25 mouse cellular contexts compared by ENCODE assay signal in the genomic region with DNA sequence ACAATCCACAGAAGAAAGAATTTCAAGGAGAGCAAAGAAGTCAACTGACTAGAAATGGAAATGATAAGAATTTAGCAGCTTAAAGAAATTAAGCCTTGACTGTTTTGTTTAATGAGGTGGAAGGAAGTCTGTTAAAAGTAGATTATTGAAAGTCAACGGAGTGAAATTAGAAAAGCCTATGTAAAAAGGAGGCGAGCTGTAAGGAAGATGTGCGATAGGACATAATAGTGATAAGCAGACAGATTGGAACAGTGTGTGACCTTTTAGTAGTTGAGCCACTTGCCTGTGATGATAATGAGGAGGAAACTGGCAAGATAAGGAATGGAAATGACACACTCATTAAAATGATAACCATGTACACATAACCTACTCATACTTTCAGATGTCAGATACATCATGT. TPM values are rescaled to one million over a fixed set of nuclear protein-coding genes. Genes with fewer than 3 reads are reported as not detected.
"Had no signal": no experiment of that assay in that cellular context is flagged by ENCODE, and none has a peak within 500 bp of the region (broad histone marks: within the 10 kb centered on the region; RNA-seq: fewer than 3 reads in every experiment).

No protein-coding gene starts in this region.

- ATAC-seq: hindbrain, embryonic 16.5 days; inflammation-experienced regulatory T-cells, adult 6 months; intestine, embryonic 15.5 days; intestine, postnatal 0 days had no signal

- H3K9me3 ChIP-seq: heart, embryonic 13.5 days; heart, embryonic 15.5 days; hindbrain, embryonic 10.5 days; hindbrain, embryonic 12.5 days; intestine, embryonic 15.5 days; limb, embryonic 10.5 days; limb, embryonic 12.5 days; liver, embryonic 13.5 days had no signal

- H3K27ac ChIP-seq: gastrocnemius, adult 2 months; heart, adult 2 months; heart, embryonic 13.5 days; heart, embryonic 15.5 days; hindbrain, embryonic 10.5 days; hindbrain, embryonic 12.5 days; hindbrain, embryonic 14.5 days; intestine, embryonic 15.5 days; left cerebral cortex, adult 2 months; limb, embryonic 10.5 days; limb, embryonic 12.5 days; liver, embryonic 13.5 days had no signal

- H3K4me3 ChIP-seq: gastrocnemius, adult 2 months; heart, adult 2 months; heart, embryonic 13.5 days; heart, embryonic 15.5 days; hindbrain, embryonic 10.5 days; hindbrain, embryonic 12.5 days; intestine, embryonic 15.5 days; left cerebral cortex, adult 2 months; limb, embryonic 10.5 days; limb, embryonic 12.5 days; liver, embryonic 13.5 days had no signal

- H3K9ac ChIP-seq: heart, embryonic 13.5 days; heart, embryonic 15.5 days; hindbrain, embryonic 12.5 days; hindbrain, embryonic 14.5 days; intestine, embryonic 15.5 days; limb, embryonic 12.5 days; liver, embryonic 13.5 days had no signal

- DNase-seq: gastrocnemius, adult 2 months; gastrocnemius, postnatal 10 days; gastrocnemius, postnatal 25 days; heart, adult 2 months; heart, postnatal 14 days; heart, postnatal 4 days; kidney, adult 18-20 months; kidney, adult 8-10 months; kidney, postnatal 10 days; kidney, postnatal 36 days; liver; liver, embryonic 13.5 days had no signal

- H3K27me3 ChIP-seq: heart, embryonic 13.5 days; heart, embryonic 15.5 days; hindbrain, embryonic 12.5 days; intestine, embryonic 15.5 days; limb, embryonic 12.5 days; liver, embryonic 13.5 days had no signal

- H3K4me1 ChIP-seq: heart, embryonic 13.5 days; heart, embryonic 15.5 days; hindbrain, embryonic 10.5 days; hindbrain, embryonic 12.5 days; intestine, embryonic 15.5 days; limb, embryonic 10.5 days; limb, embryonic 12.5 days; liver, embryonic 13.5 days had no signal

RNA-seq across cellular contexts. Expression of gene Lix1, which starts 18.0 kb away (rescaled TPM):
- total RNA-seq: granulocyte monocyte progenitor cell, adult 5-6 weeks had no signal
